Mouse (Mus musculus) cerebellum, postnatal 36 days (tissue): ENCODE data around the gene Lrr1.
A peak's percentile ranks its signal among the peaks of the same experiment; 100 is the strongest.

Source experiments
- DNase-seq, 2 experiments: peaks; one replicate each; pipeline ENCODE4 v3.0.0; 2021 to 2022; ENCODE audit warnings: mixed read lengths in 2 of 2

Gene Lrr1

DNA sequence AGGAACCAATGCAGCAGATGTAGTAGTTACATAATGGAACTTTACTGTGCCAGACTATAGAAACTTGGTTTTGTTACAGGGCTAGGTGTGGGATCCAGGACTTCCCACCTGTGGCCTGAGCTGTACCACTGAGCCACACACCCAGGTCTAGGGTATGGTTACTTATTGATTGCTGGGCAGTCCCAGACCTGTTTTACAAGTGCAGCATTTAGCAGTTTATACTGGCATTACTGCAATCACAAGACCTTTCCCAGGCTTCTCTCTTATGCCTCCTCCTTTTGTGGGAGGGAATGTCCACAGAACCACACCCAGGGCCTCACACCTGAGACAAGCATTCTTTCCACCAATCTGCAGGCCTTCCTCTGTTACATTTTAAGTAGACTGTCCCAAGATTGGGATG lies 30.4 kb downstream of the Lrr1 start:
- no peak for DNase-seq

DNA sequence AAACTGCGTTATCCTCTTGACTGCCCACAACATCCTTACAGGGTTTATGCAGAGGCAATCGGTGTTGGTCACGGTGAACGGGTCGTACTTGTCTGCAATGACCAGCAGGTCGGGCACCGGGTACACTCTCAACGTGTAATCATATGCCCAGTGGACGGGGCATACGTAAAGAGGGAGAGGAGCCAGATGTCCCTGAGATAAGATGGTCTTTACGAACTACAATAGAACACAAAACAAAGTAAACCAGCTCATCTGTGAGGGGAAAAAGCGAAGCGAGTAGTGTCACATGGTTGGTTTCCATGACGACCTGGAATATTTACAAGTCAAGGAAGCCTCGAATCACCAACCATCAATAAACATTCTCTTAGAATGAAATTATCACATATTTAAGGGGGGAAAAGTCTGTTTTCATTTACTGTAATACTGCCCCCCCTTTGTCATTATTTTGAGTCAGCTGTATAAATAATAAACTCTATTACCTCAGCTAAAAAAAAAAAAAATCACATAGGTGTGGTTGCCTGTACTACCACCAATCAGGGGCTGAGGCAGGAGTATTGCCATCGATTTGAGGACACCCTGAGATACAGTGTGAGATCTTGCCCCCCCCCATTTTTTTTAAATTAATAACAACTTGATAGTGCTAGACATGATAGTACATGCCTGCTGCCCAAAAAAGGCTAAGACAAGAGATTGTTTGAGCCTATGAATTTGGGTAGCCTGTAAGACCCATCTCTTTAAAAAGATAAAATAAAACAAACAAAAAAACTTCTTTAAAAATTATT lies 35.6 kb downstream of the Lrr1 start, which contains the start of gene Gm49384:
TSS of gene Gm49384 (minus strand) at position 216 of the 782 bp plus-strand sequence.
- DNase-seq, result no peak

DNA sequence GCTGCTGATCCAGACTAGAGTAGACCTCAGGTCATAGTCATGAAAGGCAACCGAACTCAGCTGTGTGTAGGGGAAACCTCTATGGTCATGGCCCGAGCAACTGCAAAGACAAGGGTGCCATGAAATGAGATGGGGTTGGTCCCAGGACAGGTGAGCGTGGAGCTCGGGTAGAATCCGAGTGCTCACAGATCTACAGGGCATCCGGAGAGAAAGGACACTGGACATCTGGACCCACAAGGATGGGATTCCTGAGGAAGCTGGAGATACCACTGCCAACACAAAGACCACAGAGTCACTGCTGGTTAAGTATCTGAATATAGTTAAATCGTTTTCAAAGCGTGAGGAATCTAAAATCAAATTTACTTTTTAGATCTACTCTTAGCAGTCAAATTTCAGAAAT lies 38.8 kb downstream of the Lrr1 start:
- no peak for DNase-seq

DNA sequence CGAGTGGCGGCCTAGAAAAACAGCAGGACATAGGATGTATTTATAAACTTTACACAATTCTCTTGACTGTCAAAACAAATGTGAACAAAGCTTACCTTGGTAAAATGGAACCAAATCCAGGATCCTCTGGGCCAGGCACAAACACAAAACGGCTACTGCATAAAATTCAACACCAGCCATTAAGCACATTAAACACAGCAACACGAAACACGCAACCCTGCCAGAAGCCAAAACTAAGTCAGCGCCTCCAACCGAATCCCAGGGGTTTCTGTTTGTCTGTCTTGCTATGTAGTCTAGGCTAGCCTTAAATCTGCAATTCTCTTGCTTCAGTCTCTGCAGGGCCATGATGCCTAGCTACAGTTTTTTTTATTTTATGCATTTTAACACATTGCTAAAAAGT lies 39.3 kb downstream of the Lrr1 start:
- DNase-seq, result no peak

DNA sequence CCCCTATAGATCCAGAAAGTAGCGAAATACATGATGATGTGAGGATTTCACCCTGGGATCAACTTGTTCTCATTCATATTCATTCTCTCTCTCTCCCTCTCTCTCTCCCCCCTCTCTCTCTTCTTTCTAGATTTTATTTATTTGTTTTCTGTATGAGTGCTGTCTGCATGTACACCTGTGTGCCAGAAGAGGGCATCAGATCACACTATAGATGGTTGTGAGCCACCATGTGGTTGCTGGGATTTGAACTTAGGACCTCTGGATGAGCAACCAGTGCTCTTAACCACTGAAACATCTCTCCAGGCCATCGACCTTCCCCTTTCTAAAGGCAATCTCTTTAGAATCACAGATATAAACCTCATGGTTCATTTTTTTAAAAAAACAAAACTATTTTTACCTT lies 39.9 kb downstream of the Lrr1 start:
- DNase-seq, result no peak

DNA sequence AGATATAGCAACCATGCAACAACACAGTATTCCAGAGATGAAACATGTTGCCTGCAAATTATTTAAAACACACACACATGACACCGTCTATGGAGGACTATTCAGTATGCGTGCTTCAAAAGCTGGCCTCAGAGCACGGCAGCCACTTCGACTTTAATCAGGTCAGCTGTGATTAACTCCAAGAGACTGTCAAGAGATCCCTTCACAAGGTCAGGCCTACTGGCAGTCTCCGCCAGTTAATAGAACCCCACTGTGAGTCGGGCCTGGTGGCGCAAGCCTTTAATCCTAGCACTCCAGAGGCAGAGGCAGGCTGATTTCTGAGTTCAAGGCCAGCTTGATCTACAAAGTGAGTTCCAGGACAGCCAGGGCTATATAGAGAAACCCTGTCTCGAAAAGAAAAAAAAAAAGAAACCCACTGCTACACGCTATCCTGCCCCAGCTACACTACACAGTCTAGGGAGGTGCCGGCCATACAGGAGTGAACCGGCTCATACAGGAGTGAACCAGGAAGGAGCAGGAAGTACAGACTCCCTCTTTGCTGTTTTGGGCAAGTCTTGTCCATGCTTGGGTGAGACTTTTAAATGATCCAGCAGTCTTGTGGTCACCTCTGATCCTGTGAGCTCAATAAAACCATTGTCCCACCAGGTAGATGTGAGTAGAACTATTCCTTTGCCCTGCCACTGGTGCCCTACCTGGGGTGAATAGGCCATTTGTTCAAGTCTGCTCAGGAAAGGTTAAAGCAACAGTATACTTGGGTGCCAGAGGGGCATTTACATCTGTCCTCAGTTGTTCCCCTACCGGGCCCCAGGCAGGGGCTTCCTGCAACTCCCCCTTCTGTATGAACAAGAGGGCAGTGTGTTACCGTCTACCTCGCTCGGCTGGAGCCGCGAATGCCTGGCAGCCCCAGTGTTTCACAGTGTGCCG lies 41.7 kb downstream of the Lrr1 start:
- no peak for DNase-seq

DNA sequence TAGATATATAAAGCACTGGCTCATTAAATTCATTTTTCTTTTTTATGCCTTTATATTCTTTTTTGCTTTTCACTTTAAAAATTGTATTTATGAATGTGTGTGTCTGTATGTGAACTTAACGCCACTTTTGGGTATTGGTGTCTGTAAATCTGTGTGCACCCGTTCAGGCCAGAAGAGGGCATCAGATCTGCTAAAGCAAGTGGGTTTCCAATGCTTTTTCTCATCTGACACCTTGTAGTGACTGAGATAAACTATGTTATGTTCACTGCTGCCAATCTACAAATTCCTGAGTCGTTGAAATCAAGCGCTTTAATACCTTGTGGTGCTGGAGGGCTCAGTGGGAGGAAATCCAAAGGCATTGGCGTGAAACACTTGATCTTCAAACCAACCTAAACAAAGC lies 42.4 kb downstream of the Lrr1 start:
- no peak for DNase-seq

DNA sequence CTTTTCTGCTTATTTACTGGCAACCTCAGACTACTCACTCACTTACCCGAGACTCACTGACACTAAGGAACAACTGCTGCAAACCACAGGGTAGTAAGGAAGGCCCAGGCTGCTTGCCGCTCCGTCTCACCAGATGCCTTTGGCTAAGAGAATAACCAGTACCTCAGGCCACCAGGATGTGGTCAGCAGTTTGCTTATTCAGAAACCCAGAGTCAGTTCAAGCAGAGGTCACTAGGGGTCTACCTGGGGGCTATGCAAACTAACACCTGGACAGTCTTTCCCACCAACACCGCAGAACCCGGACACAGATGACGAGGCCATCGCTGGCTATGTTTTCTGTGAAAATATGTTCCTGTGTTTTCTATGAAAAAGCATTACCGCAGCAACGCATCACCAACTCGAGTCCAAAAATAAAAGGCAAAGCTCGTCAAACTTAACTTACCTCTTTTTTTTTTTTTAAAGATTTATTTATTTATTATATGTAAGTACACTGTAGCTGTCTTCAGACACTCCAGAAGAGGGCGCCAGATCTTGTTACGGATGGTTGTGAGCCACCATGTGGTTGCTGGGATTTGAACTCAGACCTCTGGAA lies 44.7 kb downstream of the Lrr1 start:
- DNase-seq, result no peak

DNA sequence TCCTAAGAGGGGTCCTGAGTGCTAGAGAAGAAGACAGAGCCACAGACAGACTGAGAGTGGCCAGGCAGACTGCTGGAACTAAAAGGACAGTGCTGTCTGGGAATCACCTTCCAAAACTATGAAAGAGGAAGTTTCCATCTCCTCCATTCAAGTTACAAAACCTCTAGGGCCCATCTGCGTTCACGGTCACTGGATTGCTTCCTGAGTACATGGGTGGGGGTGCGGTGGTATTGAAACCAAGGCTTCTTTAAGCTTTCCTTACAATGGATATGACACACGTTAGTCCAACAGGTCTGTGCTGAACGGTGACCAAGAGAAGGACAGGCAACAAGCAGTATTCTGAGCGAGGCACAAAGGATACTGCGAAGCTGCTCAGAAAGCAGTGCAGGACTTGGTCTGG lies 45.8 kb downstream of the Lrr1 start:
- DNase-seq, result no peak

DNA sequence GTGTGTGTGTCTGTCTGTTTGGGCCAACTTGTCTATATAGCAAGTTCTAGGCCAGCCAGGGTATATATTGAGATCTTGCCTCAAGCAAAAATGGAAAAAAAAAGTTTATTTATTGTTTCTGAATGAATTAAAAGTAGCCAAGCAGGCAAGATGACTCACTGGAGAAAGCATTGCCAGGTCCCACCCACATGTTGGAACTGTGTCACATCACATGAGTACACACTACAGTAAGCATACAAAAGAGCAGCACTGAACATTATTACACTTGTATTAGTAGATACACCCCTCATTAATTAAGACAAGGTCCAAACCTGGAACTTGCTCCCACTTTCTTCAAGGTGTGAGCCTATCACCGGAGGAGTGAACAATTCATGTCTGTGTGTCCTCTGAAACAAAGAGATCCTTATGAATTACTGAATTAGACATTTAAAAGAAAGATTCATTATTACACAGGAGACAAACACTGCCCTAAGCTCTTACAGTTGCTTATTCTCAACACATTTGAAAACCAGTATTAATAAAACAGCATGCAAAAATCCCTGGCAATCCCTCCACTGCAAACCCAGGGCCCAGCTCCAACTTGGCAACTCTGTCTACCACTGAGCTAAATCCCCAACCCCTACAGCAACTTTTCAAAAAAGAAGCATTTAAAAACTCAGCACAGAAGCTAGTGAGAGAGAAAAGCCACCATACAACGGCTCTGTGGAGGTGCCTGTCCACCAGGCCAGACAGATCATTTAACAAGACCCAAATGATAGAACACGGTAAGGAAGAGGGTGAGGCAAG lies 46.6 kb downstream of the Lrr1 start:
- DNase-seq, result no peak

DNA sequence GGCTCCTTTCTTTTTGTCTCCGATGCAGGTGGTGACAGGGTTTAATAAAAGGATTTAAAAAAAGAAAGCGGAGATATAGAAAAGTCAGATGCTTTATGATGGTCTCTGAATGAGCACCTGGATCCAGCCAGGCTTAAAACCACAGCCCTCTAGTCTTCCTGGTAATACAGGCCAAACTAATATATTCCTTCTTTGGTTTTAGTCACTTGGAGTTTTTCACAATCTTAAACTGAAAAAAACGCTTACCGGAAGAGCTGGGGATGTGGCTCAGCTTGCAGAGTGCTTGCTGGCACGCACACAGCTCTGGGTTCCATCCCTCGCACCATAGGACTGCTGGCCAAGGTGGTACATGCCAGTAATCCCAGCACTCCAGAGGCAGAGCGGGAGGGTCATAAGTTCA lies 48.0 kb downstream of the Lrr1 start:
- no peak for DNase-seq

DNA sequence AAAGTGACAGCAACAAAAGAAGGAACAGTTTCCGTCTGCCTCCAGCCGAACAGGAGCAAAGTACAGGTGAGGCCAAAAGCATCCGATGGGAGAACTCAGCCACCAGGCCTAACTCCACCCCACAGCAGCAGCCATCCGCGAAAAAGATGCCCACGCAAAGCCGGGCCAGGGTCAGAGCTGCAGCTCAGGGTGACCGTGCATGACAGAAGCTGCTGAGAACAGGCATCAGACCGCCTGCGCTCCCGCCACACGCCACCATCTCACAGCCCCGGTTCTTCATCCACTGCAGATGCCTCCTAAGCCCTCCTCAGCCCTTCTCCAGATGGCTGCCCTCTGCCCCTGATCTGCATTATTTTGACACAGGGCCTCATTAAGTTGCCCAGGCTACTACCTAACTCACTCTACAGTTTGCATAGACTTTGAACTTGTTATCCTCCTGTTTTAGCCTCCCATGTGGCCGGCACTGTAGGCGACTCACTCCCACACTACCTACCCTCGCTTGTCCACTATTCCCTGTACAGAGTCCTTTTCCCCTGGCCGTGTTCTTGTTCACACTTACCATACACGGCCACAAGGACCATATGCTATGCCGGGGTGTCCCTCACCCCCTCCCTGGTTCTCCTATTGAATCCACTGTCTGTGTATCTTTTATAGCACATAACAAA lies 52.1 kb downstream of the Lrr1 start:
- DNase-seq, result no peak

DNA sequence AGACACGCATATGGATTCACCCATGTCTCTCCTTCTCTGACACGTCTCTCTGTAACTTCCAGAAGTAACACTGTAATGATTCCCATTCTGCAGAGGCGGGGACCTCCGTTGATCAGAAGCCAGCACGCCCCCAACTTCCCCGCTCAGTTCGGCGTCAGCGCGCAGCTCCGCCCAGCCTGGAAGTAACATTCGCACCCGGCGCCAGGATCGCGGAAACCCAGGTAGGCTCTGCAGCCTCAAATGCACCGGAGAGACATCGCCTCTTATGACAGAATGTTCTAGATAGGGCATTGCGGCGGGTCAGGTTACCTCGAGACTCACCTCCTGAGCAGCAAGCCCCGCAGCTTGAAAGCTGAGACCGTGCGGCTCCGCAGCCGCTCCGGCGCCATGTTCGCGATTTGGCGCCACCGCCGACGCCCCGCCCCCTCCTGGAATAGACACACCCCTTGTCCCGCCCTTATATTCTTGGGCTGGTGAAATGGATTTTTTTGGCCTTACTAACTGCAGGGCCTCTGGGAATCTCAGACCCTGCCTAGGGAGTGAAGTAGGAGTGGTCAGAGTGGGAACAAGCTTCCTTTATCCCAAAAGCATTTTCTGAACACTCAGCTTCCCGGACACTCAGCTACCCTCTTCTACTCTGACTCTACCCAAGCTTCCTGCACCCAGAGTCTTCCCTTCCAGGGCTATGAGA lies 59.3 kb downstream of the Lrr1 start, which contains the start of gene Pole2:
TSS of gene Pole2 (minus strand) at position 420 of the 691 bp plus-strand sequence.
- DNase-seq, result peak; percentile 82 to 83
